Mouse (Mus musculus) splenic B cell, adult 2 months (primary cell): Measurements from ENCODE around the gene Defb29.

Experiments used
- DNase-seq: peaks from one replicate; pipeline ENCODE4 v3.0.0-alpha.2; 2011; ENCODE audit warnings: low read depth, low spot score
- H3K27me3 ChIP-seq: 2 replicates; pipeline ENCODE4 v1.6.1; 2012; ENCODE audit warnings: mild to moderate bottlenecking, low read length, moderate library complexity, mixed read lengths; ENCODE audit not compliant: control insufficient read depth, poor library complexity, insufficient read depth, severe bottlenecking
- H3K36me3 ChIP-seq: 2 replicates; pipeline ENCODE4 v1.6.1; 2012; ENCODE audit warnings: mild to moderate bottlenecking, low read length, moderate library complexity, mixed read lengths; ENCODE audit not compliant: control insufficient read depth, poor library complexity, insufficient read depth, severe bottlenecking

Defb29 gene

DNA sequence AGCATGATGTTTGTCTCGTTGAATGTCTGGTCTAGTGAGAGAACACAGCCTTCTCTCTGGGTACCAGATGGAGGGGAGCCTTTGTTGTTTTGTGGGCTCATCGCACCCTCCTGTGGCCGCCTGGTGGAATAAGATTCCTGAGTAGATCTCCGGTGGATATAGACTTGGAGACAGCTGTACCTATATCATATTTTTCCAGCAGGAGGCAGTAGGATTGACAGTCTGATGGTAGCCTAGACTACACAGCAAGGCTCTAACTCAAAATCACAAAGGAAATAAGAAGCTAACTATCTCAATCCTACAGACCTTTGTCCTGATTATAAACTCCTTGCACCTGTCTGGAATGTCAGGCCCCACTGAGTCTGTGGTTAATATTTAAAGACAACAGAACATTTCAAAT is 4.8 kb upstream of the Defb29 start:
- DNase-seq: no peak
- no peaks in the 10 kb centered on the region for H3K36me3 ChIP-seq
- no peaks in the 10 kb centered on the region; the same call in 1 of the 2 replicates for H3K27me3 ChIP-seq

DNA sequence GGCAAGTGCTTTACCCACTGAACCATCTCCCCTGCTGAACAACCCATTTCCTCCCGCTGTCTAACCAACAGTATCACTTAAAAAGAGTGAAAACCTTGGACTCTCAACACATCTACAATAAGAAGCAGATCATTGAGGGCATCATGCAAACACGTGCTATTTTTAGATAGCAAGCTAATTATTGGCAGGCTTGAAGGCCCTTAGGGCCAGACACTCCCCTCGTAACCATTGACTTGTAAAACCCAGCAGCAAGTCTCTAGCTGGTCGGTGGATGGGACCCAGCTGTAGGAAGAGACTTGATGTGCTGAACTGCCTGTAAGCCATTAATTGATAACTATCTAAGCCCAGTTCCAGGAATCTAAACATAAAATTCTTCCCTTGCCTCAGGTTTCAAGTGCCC is 3.6 kb upstream of the Defb29 start:
- Histone ChIP-seq H3K27me3 (no peaks in the 10 kb centered on the region; the same call in 1 of the 2 replicates), H3K36me3 (no peaks in the 10 kb centered on the region)
- no peak for DNase-seq

DNA sequence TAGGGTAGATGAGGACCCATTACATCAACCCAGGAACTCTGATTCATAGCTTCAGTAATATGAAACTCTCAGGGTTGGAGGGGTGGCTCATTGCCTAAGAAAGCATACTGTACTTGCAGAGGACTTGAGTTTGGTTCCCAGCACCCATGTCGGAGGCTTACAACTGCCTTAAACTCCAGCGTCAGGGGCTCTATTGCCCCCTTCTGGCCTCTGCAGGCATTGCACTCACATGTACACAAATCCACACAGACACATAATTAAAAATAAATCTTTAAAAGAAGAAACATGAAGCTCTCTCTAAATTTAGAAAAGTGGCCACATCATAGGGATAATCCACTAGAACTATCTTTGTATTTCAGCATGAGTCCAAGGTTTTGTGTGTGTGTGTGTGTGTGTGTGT is 3.0 kb upstream of the Defb29 start:
- Histone ChIP-seq H3K36me3 (no peaks in the 10 kb centered on the region), H3K27me3 (no peaks in the 10 kb centered on the region; the same call in 1 of the 2 replicates)
- DNase-seq: no peak

DNA sequence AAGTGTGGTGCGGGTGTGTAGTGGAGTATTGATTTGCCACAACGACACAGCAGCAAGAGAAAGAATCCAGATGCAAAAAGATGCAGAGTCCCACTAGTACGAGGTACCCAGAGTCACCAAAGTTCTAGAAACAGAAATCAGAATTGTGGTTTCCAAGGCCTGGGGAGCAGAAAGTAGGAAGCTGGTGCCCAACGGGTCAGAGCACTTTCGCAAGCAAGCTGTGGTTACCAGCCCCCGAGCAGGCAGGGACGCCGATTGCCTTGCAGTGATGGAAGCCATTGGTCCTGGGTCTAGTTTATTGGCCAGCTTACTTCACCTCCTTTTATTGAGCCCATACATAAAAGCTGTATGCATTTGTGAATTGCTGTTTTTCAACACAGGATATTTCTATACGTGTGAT is 2.1 kb upstream of the Defb29 start:
- DNase-seq: no peak
- Histone ChIP-seq H3K27me3 (no peaks in the 10 kb centered on the region; the same call in 1 of the 2 replicates), H3K36me3 (no peaks in the 10 kb centered on the region)

DNA sequence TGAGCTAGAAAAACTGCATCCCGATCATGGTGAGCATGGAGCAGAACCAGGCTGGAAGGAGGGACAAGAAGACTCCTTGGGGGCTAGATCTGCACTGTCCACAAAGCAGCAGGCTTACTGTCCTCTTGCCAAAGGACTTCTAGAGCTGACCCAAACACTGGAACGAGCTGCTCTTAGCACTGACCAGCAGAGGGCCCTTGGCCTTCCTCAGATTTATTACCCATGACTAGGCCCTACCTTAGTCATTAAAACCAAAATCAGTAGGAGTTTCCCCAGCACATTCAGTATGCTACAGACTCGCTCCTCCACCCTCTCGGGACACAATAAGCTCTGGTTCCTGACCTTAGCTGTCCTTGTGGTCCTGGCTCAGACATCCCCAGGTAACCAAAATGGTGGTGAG is 21.9 kb downstream of the Defb29 start, which contains the start of gene Defb28:
Gene Defb28 (plus strand): TSS at position 275 of the 400 bp plus-strand sequence.
- DNase-seq: no peak
- H3K36me3 ChIP-seq: no peaks in the 10 kb centered on the region
- no peaks in the 10 kb centered on the region for H3K27me3 ChIP-seq

DNA sequence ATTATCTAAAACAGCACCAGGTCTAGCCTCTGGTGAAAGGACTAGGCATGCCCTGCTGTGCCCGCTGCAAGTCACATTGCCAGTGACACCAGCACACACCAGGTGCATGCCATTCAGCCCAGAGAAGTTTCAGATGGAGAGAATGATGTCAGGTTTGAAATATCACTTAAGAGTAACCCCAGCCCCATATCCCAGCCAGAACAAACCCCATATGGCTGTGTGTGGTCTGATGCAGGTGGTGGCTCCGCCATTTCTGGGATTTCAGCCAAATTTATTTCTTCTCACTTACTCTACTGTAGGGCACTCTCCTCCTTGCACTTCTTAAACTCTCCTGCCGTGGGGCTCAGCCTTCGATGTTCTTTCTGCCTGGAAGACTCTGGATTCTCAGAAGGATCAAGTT is 23.8 kb downstream of the Defb29 start:
- no peak for DNase-seq
- no peaks in the 10 kb centered on the region for H3K36me3 ChIP-seq
- H3K27me3 ChIP-seq: no peaks in the 10 kb centered on the region

DNA sequence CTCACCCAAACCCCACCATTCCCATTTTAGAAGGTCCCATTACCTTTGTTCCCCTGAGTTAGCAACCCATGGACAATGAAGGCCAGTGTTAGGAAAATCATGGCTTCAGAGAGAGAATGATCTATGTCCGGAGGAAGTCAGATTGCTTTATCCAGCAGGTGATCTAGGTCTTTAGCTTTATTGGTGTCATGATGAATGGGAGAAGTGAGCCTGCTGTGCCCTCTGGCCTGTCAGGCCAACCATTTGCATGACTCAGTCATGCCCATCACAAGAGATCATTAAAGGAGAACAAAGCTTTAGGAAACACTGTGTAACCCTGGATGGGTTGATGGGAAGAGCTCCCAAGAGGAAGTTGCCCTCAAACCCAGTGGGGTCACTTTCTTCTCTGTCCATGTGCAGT is 28.3 kb downstream of the Defb29 start, which contains the start of gene Defb26:
Gene Defb26 (minus strand): TSS at position 101 of the 400 bp plus-strand sequence.
- Histone ChIP-seq H3K36me3 (no peaks in the 10 kb centered on the region), H3K27me3 (no peaks in the 10 kb centered on the region; the same call in 1 of the 2 replicates)

DNA sequence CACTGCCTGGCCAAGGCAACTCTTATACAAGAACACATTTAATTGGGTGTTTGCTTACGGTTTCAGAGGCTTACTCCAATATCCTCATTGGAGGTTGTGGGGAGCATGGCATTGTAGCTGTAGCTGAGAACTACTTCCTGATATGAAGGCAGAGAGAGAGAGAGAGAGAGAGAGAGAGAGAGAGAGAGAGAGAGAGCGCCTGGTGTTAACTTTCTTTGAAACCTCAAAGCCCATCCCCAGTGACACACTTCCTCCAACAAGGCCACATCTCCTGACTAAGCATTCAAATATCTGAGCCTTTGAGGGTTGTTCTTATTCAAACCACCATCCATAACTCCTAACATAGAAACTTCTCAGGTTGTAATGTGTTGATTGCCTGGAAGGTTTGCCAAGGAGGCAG is 35.9 kb downstream of the Defb29 start:
- DNase-seq: no peak
- no peaks in the 10 kb centered on the region for H3K36me3 ChIP-seq
- no peaks in the 10 kb centered on the region; the same call in 1 of the 2 replicates for H3K27me3 ChIP-seq

More for the DNA sequence above, 28.3 kb downstream of the Defb29 start, which contains the start of gene Defb26:
- no peak for DNase-seq

DNA sequence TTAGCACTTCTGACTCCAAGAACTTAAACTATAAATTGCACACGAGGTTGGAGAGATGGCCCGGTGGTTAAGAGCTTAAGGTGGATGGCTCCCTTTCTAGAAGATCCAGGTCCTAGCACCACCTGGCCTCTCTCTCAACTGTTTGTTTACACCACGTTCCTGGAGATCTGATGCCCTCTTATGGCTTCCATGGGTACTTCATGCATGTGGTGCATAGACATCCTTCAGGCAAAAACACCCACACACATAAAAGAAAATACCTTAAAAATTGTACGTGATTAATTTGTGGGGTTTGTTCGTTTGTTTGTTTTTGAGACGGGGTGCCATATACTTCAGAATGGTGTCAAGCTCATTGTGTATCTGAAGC is 39.1 kb downstream of the Defb29 start:
- H3K36me3 ChIP-seq: no peaks in the 10 kb centered on the region
- no peak for DNase-seq
- H3K27me3 ChIP-seq: no peaks in the 10 kb centered on the region

DNA sequence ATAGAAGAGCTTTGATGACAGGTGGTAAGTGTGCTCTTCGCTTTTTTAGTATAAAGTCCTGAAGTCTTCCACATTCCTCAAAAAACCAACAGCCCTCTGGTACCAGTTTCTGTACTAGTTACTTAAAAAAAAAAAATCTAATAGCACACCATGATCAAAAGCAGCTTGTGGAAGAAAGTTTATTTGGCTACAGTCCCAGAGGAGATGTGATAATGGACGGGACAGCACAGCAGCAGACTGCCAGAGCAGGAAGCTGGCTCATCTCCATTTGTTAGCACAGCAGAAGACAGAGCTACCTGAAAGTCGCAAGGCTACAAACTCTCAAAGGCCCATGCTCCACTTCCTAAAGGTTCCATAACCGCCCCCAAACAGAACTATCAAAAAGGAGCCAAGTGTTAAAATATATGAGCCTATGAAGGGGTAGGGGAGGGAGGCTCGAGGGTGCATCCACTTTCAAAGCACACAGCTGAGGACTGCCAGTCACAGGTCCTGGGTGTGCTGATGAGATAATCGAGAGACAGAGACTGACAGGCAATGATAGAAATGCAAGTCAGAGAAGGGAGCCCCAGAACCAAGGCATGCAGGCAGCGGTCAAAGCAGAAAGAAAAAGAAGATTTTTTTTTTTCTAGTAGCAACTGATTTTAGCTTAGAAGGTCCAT is 39.6 kb downstream of the Defb29 start:
- Histone ChIP-seq H3K27me3 (no peaks in the 10 kb centered on the region), H3K36me3 (no peaks in the 10 kb centered on the region)
- no peak for DNase-seq

DNA sequence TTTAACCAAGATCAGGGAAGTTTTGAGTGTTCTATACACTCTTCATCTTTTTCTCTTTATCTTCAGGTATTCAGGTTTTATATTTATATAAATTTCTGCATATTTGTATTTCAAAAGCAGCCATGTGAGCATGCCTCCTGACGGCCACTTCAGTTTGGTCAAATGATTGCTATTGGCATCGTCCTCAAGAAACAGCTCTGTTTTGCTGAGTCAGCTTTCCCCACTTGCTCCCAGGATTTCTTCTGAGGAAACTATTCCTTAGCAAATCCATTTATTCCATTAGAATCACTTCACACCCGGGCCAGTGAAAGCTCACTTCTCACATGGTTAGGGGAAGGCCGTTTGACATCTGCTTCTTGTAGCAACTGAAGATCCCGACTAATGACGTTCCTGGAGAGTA is 41.9 kb downstream of the Defb29 start:
- no peak for DNase-seq
- no peaks in the 10 kb centered on the region for H3K27me3 ChIP-seq
- H3K36me3 ChIP-seq: no peaks in the 10 kb centered on the region

DNA sequence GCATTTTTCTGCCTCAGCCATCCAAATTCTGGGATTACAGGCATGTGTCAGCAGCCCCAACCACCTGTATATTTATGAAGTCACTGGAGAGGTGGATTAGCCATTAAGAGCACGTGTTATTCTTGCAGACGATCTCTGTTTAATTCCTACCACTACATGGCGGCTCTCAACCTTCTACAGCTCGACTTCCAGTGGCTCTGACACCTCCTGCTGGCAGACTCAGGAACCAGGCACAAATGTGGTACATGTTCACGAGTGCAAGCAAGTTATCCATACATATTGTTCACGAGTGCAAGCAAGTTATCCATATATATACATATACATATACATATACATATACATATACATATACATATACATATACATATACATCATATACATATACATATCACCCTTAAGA is 46.7 kb downstream of the Defb29 start:
- DNase-seq: no peak
- Histone ChIP-seq H3K27me3 (no peaks in the 10 kb centered on the region), H3K36me3 (no peaks in the 10 kb centered on the region)

DNA sequence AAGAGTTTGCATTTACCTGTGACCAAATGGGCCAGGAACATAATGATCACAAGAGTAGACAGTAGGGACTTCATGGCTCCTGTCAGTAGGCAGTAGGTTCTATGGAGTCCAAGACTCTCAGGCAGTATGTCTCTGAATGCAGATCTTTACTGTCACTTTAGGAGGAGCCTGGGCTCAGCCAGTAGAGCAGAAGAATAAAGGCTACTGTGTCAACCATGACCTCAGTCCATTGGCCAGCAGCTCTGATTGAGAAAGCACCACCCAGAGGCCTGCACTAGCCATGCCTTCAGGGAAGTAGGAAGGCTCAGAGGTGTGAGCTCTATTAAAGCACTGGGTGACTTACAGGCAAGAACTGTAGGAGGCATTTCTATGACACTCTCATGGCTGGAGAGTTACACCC is 49.9 kb downstream of the Defb29 start, which contains the start of gene Defb22:
Gene Defb22 (minus strand): TSS at position 101 of the 400 bp plus-strand sequence.
- no peaks in the 10 kb centered on the region for H3K36me3 ChIP-seq
- DNase-seq: no peak
- H3K27me3 ChIP-seq: no peaks in the 10 kb centered on the region
